Mouse (Mus musculus) kidney, embryonic 14.5 days (tissue): ENCODE data around the gene Spata13. TPM values are rescaled to one million over a fixed set of nuclear protein-coding genes. Genes with fewer than 3 reads are reported as not detected.

Experiments used
- ATAC-seq: fragments of 200-750 bp; cut with Nextera tagmentation; 2 replicates; pipeline ENCODE4 v1.8.0; 2017; ENCODE audit warnings: moderate number of reproducible peaks, mild to moderate bottlenecking, moderate TSS enrichment, moderate library complexity; ENCODE audit not compliant: low FRiP score, low TSS enrichment
- H3K27ac ChIP-seq: fragments of 300-500 bp; sonication (generic); 2 replicates; pipeline ENCODE4 v1.5.1; 2014; ENCODE audit warnings: low read depth, mild to moderate bottlenecking, low read length, moderate library complexity, mixed read lengths
- H3K27me3 ChIP-seq: fragments of 300-500 bp; sonication (generic); 2 replicates; pipeline ENCODE4 v1.6.1; 2014; ENCODE audit warnings: mild to moderate bottlenecking, low read length; ENCODE audit not compliant: control insufficient read depth, insufficient read depth
- H3K36me3 ChIP-seq: fragments of 300-500 bp; sonication (generic); 2 replicates; pipeline ENCODE4 v1.6.1; 2014; ENCODE audit warnings: low read length, mixed read lengths; ENCODE audit not compliant: control insufficient read depth, insufficient read depth
- H3K4me1 ChIP-seq: fragments of 300-500 bp; sonication (generic); 2 replicates; pipeline ENCODE4 v1.6.1; 2014; ENCODE audit warnings: low read length, mixed read lengths; ENCODE audit not compliant: control insufficient read depth, insufficient read depth
- H3K4me2 ChIP-seq: fragments of 300-500 bp; sonication (generic); replicated peaks from 2 replicates; pipeline ENCODE4 v1.6.1; 2014; ENCODE audit warnings: low read depth, mild to moderate bottlenecking, low read length
- H3K4me3 ChIP-seq: fragments of 300-500 bp; sonication (generic); 2 replicates; pipeline ENCODE4 v1.5.1; 2014; ENCODE audit warnings: mild to moderate bottlenecking, low read length
- H3K9ac ChIP-seq: fragments of 300-500 bp; sonication (generic); 2 replicates; pipeline ENCODE4 v1.6.1; 2014; ENCODE audit warnings: low read depth, mild to moderate bottlenecking, low read length, moderate library complexity
- H3K9me3 ChIP-seq: fragments of 300-500 bp; sonication (generic); 2 replicates; pipeline ENCODE4 v1.6.1; 2016; ENCODE audit warnings: low read length; ENCODE audit not compliant: control insufficient read depth
- WGBS: fragments of 180-500 bp; shearing (Covaris S2); extraction: QIAGEN DNeasy Blood & Tissue Kit; methylation state at CpG from one replicate; pipeline ENCODE4 v1.1.7; 2014; 5-methylcytosine and 5-hydroxymethylcytosine counted together
- polyA plus RNA-seq: library from polyadenylated mRNA; unstranded; fragments of >200 nt; fragmentation: Nextera tagmentation; extraction: Ambion mirVana; gene quantifications from 2 replicates; pipeline ENCODE4 v1.2.1, GENCODE M21; 2014

Gene Spata13
- polyA plus RNA-seq, 1 experiment from 2014 or later = 65.7 TPM

DNA sequence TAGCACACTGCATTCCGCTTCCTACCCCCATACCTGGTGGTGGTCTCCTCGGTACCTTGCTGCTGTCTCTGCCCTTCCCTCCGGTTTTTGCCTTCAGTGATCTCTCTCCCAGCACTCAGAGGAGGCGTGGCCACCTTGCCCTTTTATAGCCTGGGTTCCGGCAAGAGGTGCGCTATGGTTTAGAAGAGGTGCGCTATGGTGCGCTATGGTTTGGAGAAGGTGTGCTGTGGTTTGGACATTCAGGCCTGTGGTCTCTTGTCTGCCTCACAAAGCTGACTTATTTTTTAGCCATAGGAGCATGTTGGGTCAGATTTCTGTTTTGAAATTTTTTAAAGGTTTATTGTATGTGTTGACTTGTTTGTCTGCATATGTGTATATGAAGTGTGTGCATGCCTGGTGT, 176.1 kb downstream of the Spata13 start:
- Histone ChIP-seq H3K9me3 (no peaks in the 10 kb centered on the region), H3K27me3 (no peaks in the 10 kb centered on the region), H3K27ac (no peak overlapping the region), H3K9ac (no peak overlapping the region), H3K4me1 (no peaks in the 10 kb centered on the region), H3K4me3 (no peak overlapping the region), H3K36me3 (peaks cover 9% of the 10 kb centered on the region; the same call in 1 of the 2 replicates), H3K4me2 (no peak overlapping the region)
- whole genome bisulfite sequencing = 94% methylated on average over 8 of the region's 8 CpGs
- ATAC-seq = no peak

DNA sequence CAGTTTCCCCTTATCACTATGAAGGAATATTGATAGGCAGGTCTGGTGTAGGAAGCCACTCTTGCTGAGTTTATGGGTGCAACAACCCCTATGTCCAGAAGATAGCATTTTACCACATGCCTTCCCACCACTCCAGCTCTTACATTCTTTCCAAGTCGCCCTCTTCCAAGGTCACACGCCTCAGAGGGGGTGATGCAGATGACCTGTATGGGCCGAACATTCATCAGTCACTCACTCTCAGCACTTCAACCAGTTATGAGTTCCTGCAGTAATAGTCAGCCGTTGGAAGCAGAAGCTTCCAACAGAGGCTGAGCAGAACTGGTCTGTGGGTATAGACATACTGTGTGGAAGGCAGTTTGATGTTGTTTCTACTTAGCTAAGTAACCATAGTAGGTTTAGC, 177.7 kb downstream of the Spata13 start:
- Histone ChIP-seq H3K4me3 (no peak overlapping the region), H3K9ac (no peak overlapping the region), H3K27me3 (no peaks in the 10 kb centered on the region), H3K36me3 (peaks cover 12% of the 10 kb centered on the region; the same call in 1 of the 2 replicates), H3K4me2 (no peak overlapping the region), H3K27ac (no peak overlapping the region), H3K9me3 (no peaks in the 10 kb centered on the region), H3K4me1 (no peaks in the 10 kb centered on the region)
- 95% methylated on average over 4 of the region's 4 CpGs for WGBS
- ATAC-seq = no peak

Other genes with a start within 250 kb of the Spata13 start
- gene C1qtnf9, start 134.1 kb downstream of the Spata13 start, polyA plus RNA-seq = 0.46 TPM in 1 of 2 replicates, not detected in the other
- gene Mipep, start 150.6 kb downstream of the Spata13 start, polyA plus RNA-seq = 16.3 and 26.5 TPM in 2 replicates